Mouse (Mus musculus): Measurements from ENCODE around the gene Lmod3.

Lmod3 gene

GRCm38 (mm10) chr6:97252711-97253221 lies at the start of gene Lmod3:
TSS of gene Lmod3 (minus strand) at chr6:97252759.
- no peak for DNase-seq (ENCODE audit: low spot score in 2 of 2)

DNA sequence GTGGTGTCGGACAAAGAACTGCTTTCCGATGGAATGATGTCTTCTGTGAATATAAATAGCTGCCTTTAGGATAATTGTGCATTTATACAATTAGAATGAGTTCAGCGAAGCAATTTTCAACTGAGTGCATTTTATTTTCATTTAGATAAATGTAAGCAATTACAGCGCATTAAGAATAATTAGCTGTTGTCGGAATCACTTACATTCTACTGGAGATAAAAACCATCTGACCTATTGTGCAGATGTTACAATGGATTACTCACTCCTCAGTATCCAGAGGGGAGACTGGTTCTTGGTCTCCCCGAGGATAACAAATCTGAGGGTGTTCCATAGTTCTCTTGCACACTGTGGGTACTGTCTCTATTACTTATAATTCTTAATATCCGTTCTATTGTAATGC lies 49.7 kb upstream of the Lmod3 start:
- DNase-seq (ENCODE audit: low spot score in 2 of 2): no peak

DNA sequence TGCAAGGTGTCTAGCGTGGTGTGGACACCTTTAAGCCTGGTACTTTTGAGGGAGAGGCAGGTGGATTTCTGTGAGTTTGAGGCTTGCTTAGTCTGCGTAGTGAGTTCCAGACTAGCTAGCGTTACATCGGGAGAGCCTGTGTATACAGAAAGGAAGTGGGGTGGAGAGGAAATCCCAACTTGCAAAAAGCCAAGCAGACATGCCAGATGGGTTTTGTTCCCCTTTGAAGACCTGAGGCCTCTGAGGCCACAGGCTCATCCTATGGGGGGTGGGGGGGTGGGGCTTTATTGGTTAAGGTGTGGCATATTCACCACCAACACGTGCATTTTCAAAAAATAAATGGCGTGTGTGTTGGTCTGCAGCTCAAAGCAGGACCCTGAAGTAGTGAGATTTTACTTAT lies 48.1 kb upstream of the Lmod3 start:
- no peak for DNase-seq (ENCODE audit: low spot score in 2 of 2)

DNA sequence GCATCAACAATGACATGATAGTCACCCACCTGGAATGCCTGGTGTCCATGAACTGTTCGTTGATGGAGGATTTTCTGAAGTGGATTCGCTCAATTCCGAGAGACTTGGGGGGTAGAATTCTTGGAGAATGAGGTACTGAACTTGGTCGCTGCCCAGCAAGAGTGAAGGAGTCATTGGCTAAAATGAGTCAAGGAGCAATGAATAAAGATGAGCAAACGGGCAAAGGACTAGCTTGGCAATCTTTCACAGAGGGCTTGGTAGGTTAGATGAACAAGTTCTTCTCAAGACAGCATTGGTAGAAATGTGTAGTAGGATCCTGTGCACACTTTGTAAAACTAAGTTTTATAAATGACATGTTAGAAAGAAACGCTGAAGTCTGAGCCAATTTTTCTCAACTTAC lies 47.6 kb upstream of the Lmod3 start:
- no peak for DNase-seq (ENCODE audit: low spot score in 2 of 2)

- no peak for DNase-seq (ENCODE audit: low spot score in 2 of 2)
Measured at GRCm38 (mm10) chr6:97297151-97297550, 44.6 kb upstream of the Lmod3 start.

GRCm38 (mm10) chr6:97295866-97296527 lies 43.4 kb upstream of the Lmod3 start:
- no peak for DNase-seq (ENCODE audit: low spot score in 2 of 2)

- DNase-seq (ENCODE audit: low spot score in 2 of 2): no peak
Measured at GRCm38 (mm10) chr6:97295416-97295815, 42.9 kb upstream of the Lmod3 start.

DNA sequence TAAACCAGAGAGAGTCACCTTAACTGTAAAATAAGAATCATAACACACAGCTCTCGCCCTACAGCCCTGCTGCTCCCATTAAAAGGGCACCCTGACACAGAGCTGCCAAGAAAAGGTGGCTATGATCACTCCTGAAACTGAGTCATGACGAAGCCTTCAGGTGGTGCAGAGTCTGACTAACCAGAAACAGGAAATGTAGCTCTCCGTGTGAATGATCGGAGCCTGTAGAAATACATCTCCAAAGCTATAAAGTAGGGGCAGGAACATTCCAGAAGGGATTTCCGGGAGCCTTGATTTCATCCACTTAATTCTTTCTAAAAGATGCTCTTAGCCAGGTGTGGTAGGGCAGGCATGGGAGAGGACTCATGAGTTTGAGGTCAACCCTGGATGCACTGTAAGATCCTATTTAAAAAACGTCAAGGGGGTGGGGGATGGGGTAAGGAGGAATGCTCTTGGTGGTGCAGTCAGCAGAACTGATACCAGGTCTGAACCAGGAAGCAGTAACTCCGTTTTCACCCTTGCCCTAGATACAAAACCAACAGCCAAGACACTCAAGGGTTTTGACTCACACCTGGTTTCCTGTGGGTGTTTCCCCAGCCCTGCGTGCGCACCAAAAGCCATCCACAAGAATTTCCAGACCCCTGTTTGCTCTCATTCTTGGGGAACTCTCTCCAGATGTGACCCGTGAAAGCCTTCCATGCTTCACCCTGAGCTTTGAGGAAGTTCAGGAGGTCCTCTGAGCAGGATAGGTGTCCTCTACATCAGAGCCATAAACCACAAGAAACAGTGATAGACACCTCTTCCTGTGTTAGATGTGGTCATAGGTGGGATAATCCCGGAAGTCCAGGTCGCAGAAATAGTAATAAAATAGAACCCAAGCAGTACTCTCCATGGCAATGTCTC lies 41.4 kb upstream of the Lmod3 start:
- no peak for DNase-seq (ENCODE audit: low spot score in 2 of 2)

- DNase-seq (ENCODE audit: low spot score in 2 of 2): no peak
Measured at GRCm38 (mm10) chr6:97292894-97293293, 40.3 kb upstream of the Lmod3 start.

DNA sequence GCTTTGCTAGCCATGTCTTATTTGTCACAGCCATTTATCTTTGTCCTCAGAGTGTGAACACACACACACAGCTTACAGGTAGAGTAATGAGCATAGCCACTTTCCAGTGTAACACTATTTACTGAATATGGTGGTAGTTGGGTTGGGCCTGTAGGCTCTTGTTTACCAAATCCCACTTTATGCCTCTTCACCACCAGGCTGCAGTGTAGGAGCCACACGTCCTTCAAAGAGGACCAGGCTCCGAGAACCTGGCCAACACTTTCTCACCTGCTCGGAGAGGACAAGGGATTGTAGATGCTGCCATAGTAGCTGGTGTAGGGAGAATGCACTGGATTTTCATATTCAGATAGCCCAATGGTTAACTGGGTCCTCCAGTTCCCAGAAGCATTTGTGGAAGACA lies 39.5 kb upstream of the Lmod3 start:
- no peak for DNase-seq (ENCODE audit: low spot score in 2 of 2)

DNA sequence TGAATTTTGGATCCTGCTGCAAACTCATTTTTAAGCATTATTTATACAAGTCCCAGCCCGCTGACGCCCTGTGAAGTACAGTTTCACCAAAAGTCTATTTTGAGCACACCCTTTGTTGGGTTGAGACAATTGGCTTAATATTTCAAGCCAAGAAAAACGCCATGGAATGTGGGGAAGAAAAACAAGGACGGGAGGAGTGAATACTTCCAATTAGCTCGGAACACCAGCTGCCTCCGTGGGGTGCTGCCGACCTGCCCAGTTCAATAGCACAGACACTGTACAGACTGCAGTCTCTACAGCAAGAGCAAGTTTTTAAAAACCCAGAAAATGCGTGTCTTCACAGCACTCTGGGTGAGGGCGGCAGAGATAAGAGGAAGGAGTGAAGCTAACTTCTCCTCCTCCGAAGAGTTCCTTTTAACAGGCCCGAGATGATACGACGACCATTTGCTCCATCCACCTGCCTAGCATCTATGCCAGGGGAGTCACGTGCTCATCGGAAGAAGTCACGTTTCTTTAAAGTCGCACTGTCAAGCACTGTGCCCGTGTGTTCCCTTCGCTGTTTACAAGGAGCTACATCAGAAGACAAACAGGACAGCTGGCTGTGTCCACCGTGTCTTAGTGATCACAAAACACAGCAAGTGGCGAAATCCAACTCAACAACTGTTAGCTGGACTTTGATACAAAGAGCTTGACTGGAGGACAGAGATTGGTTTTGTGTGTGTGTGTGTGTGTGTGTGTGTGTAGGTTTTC lies 38.8 kb upstream of the Lmod3 start:
- DNase-seq (ENCODE audit: low spot score in 2 of 2): no peak

DNA sequence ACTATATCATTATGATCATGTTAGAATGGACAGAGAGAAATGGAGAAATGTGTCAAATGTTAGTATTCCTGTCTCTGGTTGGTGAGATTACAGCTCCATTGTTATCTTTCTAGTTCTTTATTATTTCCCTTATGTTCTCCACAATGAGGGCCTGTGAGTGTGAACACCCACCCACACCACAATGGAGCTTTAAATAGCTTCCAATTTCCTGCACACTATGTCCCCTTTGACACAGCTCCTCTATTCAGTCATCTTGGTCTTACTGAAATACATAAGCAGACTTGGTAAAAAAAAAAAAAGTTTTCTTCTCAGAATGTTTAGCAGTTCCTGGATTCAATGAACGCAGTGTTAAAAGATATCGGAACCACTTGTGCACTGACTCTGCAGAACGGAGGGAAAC lies 38.1 kb upstream of the Lmod3 start:
- DNase-seq (ENCODE audit: low spot score in 2 of 2): no peak

DNA sequence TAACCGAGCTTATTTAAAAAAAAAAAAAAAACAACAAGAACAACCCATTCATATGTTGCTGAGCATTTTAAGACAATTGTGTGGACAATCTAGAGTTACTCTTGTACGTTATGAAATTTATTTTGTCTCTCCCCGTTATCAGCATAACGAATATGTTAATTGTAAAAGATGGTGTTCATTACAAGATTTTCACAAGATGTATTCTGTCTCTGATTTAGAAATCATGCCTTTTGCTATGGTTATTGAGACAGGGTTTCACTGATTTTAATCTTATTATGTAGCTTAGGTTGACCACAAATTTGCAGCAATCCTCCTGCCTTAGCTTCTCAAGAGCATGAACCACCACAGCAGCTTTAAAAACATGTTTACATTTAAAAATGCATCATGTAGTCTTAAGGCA lies 37.3 kb upstream of the Lmod3 start:
- DNase-seq (ENCODE audit: low spot score in 2 of 2): no peak

- no peak for DNase-seq (ENCODE audit: low spot score in 2 of 2)
Measured at GRCm38 (mm10) chr6:97289316-97289820, 36.8 kb upstream of the Lmod3 start.

GRCm38 (mm10) chr6:97288047-97288855 lies 35.7 kb upstream of the Lmod3 start:
- no peak for DNase-seq (ENCODE audit: low spot score in 2 of 2)

- DNase-seq (ENCODE audit: low spot score in 2 of 2): no peak
Measured at GRCm38 (mm10) chr6:97286332-97286731, 33.8 kb upstream of the Lmod3 start.

DNA sequence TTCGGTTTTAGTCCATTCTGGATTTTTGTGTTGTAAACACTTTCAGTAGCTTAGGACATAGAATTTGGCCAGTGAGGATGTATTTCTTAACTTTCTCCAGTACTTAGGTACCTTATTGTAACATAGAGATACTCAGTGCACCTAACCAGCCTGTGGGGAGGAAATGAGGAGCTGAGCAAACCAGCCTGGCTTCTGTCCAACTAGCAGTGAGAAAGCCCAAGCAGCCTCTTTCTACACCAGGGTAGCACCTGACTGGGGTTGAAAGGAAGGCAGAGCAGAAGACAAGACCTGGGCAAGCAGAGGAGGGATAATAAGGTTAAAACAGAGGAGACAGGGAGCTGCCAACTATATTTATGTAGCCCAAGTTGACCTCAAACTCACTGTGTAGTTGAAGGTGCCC lies 31.1 kb upstream of the Lmod3 start:
- no peak for DNase-seq (ENCODE audit: low spot score in 2 of 2)

GRCm38 (mm10) chr6:97278878-97279277 lies 26.3 kb upstream of the Lmod3 start:
- no peak for DNase-seq (ENCODE audit: low spot score in 2 of 2)

- DNase-seq (ENCODE audit: low spot score in 2 of 2): peak; percentile 72 to 76
Measured at GRCm38 (mm10) chr6:97278014-97278787, 25.6 kb upstream of the Lmod3 start.

- DNase-seq (ENCODE audit: low spot score in 2 of 2): no peak
Measured at GRCm38 (mm10) chr6:97276890-97277497, 24.4 kb upstream of the Lmod3 start.
